Mouse (Mus musculus) heart, embryonic 16.5 days (tissue): Measurements from ENCODE around the gene C77080. TPM values are rescaled to one million over a fixed set of nuclear protein-coding genes. Genes with fewer than 3 reads are reported as not detected.

Experiments used
- ATAC-seq: fragments of 200-750 bp; cut with Nextera tagmentation; replicated peaks from 2 replicates; pipeline ENCODE4 v1.8.0; 2017; ENCODE audit warnings: moderate number of reproducible peaks; ENCODE audit not compliant: insufficient read depth, low FRiP score; ENCODE audit errors: extremely low read depth
- H3K27ac ChIP-seq: fragments of 300-500 bp; sonication (generic); 2 replicates; pipeline ENCODE4 v1.5.1; 2014; ENCODE audit warnings: mild to moderate bottlenecking, low read length, control low read depth, moderate library complexity
- H3K27me3 ChIP-seq: fragments of 300-500 bp; sonication (generic); 2 replicates; pipeline ENCODE4 v1.6.1; 2014; ENCODE audit warnings: low read length, mixed read lengths; ENCODE audit not compliant: control insufficient read depth, insufficient read depth
- H3K36me3 ChIP-seq: fragments of 300-500 bp; sonication (generic); 2 replicates; pipeline ENCODE4 v1.6.1; 2014; ENCODE audit not compliant: control insufficient read depth, insufficient read depth
- H3K4me1 ChIP-seq: fragments of 300-500 bp; sonication (generic); 2 replicates; pipeline ENCODE4 v1.6.1; 2014; ENCODE audit warnings: low read length, mixed read lengths; ENCODE audit not compliant: control insufficient read depth, insufficient read depth
- H3K4me2 ChIP-seq: fragments of 300-500 bp; sonication (generic); 2 replicates; pipeline ENCODE4 v1.6.1; 2014; ENCODE audit warnings: low read depth, mild to moderate bottlenecking, control low read depth, low read length
- H3K4me3 ChIP-seq: fragments of 300-500 bp; sonication (generic); 2 replicates; pipeline ENCODE4 v1.5.1; 2014; ENCODE audit warnings: mild to moderate bottlenecking, control low read depth, low read length
- H3K9ac ChIP-seq: fragments of 300-500 bp; sonication (generic); 2 replicates; pipeline ENCODE4 v1.6.1; 2014; ENCODE audit warnings: low read length, control low read depth
- H3K9me3 ChIP-seq: fragments of 300-500 bp; sonication (generic); replicated peaks from 2 replicates; pipeline ENCODE4 v1.6.1; 2016; ENCODE audit warnings: low read length; ENCODE audit not compliant: control insufficient read depth
- WGBS: fragments of 180-500 bp; shearing (Covaris S2); extraction: QIAGEN DNeasy Blood & Tissue Kit; methylation state at CpG from one replicate; pipeline ENCODE4 v1.1.7; 2014; 5-methylcytosine and 5-hydroxymethylcytosine counted together
- polyA plus RNA-seq: library from polyadenylated mRNA; unstranded; fragments of >200 nt; fragmentation: Nextera tagmentation; extraction: Ambion mirVana; gene quantifications from 2 replicates; pipeline ENCODE4 v1.2.1, GENCODE M21; 2015

Gene C77080
- polyA plus RNA-seq, 1 experiment from 2014 or later: 2.3 TPM

DNA sequence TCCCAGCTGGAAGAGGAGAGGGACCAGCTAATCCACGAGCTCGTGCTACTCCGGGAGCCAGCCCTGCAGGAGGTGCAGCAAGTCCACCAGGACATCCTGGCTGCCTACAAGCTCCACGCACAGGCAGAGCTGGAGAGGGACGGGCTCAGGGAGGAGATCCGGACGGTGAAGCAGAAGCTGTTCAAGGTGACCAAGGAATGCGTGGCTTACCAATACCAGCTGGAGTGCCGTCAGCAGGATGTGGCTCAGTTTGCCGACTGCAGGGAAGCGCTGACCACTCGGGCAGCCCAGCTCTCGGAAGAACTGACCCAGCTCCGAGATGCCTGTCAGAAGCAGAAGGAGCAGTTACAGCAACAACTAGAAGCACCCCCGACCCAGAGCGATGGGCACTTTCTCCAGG, 32.5 kb upstream of the C77080 start:
- peak overlapping the region; percentile 43 for H3K9ac ChIP-seq
- peak overlapping the region; percentile 42 for H3K4me2 ChIP-seq
- peak overlapping the region; percentile 8; the same call in 1 of the 2 replicates for H3K4me3 ChIP-seq
- WGBS: 18% methylated on average over 16 of the region's 16 CpGs
- no peak for ATAC-seq
- no peaks in the 10 kb centered on the region for H3K9me3 ChIP-seq
- no peaks in the 10 kb centered on the region for H3K27me3 ChIP-seq
- no peak overlapping the region for H3K27ac ChIP-seq
- no peaks in the 10 kb centered on the region for H3K36me3 ChIP-seq
- H3K4me1 ChIP-seq: peaks cover 12% of the 10 kb centered on the region

DNA sequence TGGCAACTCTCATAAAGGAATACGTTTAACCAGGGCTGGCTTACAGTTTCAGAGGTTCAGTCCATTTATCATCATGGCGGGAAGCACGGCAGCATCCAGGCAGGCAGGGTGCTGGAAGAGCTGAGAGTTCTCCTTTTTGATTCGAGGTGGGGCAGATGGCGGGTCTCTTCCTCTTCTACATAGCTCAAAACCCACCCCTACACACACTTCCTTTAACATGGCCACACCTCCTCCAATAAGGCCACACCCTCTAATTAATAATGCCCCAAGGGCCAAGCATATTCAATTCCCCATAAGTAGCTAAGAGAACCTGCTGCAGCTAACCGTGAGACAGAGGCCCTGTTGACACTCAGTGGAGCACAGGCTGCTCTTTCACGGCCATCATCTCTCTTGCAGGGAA, 31.6 kb upstream of the C77080 start:
- H3K4me3 ChIP-seq: no peak overlapping the region
- peaks cover 3% of the 10 kb centered on the region; the same call in 1 of the 2 replicates for H3K27me3 ChIP-seq
- 81% methylated on average over 7 of the region's 7 CpGs for WGBS
- H3K36me3 ChIP-seq: no peaks in the 10 kb centered on the region
- no peak overlapping the region for H3K27ac ChIP-seq
- no peak overlapping the region for H3K9ac ChIP-seq
- peaks cover 13% of the 10 kb centered on the region for H3K4me1 ChIP-seq
- H3K4me2 ChIP-seq: no peak overlapping the region
- ATAC-seq: no peak
- no peaks in the 10 kb centered on the region for H3K9me3 ChIP-seq

DNA sequence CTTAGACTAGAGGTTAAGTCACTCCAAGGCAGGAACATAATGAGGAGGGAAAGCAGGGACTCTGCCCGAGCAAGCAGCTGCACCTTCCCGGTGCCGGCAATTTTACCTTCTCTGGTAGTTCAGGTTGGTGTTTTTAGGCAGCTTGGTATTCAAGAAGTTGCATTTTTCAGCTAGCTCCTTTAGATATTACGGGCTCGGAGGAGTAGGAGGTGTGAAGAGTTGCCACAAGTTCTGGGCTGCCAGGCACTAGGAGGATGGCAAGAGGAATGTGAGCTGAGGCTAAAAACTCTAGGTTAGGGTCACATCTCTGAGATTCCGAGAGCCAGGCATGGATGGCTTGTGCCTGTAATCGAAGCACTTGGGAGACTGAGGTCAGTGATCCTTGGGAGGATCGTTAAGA, 28.5 kb upstream of the C77080 start:
- no peak overlapping the region for H3K4me3 ChIP-seq
- no peak overlapping the region for H3K9ac ChIP-seq
- H3K27me3 ChIP-seq: peaks cover 10% of the 10 kb centered on the region
- WGBS: 87% methylated on average over 8 of the region's 8 CpGs
- no peak for ATAC-seq
- H3K27ac ChIP-seq: no peak overlapping the region
- no peaks in the 10 kb centered on the region for H3K9me3 ChIP-seq
- peaks cover 15% of the 10 kb centered on the region for H3K4me1 ChIP-seq
- no peak overlapping the region for H3K4me2 ChIP-seq
- no peaks in the 10 kb centered on the region for H3K36me3 ChIP-seq

DNA sequence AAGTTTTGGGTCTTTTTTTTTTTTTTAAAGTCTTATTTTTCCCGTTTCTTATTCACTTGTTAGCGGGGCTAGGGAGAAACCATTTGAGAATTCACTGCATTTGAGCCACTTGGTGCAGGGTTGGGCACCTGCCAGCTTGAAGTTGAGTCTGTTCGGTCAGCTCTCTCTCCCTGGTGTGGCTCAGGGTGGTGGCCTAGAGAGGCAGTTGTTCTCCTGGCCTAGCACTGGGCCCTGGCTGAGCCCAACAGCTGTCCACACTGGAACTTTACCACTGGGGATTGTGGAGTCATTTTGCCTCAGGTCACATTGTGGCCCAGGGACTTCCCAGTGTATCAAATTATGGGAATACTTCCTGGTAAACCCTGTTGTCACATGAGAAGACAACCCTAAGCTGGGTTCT, 26.9 kb upstream of the C77080 start:
- Histone ChIP-seq H3K4me2 (peak overlapping the region; percentile 96), H3K27me3 (peaks cover 10% of the 10 kb centered on the region), H3K4me1 (peaks cover 13% of the 10 kb centered on the region), H3K9ac (peak overlapping the region; percentile 76), H3K4me3 (peak overlapping the region; percentile 67), H3K27ac (peak overlapping the region; percentile 59), H3K9me3 (no peaks in the 10 kb centered on the region), H3K36me3 (no peaks in the 10 kb centered on the region)
- 35% methylated on average over 3 of the region's 3 CpGs for WGBS
- ATAC-seq: no peak; the same call in 1 of the 2 replicates

DNA sequence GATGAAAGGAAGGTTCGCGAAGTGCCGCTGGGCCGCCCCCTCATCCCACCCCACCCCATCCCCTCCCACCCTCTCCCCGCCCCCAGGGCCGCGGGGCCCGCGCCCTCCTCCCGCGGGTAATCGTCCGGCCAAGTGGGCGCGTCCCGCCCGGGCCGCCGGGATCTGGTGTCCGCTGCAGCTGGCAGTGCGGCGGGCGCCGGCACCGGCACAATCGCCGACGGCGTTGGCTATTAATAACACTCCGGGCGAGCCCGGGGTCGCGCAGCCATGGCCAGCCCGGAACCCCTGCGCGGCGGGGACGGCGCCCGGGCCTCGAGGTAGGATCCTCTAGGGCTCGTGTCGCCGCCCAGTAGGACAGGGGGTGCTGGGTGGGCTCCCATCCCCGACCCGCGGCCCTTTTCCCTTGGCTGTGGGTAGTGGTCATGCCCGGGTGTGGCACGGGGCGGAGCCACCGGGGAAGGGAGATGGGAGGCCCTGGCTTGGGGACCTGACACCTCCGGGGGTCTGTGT, 26.3 kb upstream of the C77080 start, which contains the start of gene Sync:
Sync (plus strand) TSS at position 146 of the 510 bp plus-strand sequence.
- no peaks in the 10 kb centered on the region for H3K9me3 ChIP-seq
- H3K27me3 ChIP-seq: peaks cover 10% of the 10 kb centered on the region
- peak within 1 kb of the TSS; percentile 96 for H3K4me2 ChIP-seq
- peak within 1 kb of the TSS; percentile 67 for H3K4me3 ChIP-seq
- H3K9ac ChIP-seq: peak within 1 kb of the TSS; percentile 76
- H3K4me1 ChIP-seq: peaks cover 13% of the 10 kb centered on the region
- 1% methylated on average over 40 of the region's 53 CpGs for WGBS
- no peaks in the 10 kb centered on the region for H3K36me3 ChIP-seq
- peak within 1 kb of the TSS; percentile 59 for H3K27ac ChIP-seq
- ATAC-seq: peak; percentile 68

DNA sequence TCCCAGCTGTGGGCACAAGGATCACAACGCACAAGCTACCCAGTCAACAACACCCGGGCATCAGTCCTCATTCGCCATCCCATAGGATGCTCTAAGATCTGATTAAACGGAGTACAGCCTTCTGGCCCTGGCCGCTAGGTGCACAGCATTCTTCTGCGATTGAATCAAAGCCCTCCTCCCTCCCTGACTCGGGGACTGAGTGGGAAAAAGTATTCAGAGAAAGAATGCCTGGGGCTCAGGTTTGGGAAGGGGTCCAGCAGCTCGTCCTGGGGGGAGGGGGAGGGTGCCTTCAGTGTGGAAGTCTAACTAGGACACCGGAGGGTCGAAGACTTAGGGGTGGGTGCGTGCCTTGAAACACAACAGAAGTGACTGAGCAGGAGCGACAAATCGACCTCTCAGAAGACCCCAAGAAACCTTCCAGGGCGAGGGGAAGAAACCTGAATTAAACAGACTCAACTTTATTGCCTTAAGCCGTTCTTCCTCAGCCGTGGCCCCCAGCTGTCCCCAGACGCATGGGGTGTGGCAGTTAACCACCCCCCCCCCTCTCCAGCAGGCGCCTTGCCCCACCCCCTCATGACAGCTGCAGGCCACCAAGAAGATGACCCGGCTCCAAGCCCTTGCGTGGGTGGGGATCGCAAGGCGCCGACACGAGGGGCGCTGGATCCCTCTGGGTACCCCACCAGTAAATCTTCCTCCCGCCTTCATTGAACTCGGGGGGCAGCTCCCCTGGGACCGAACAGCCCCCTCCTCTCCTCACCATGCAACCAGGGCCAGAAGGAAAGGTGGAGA, 25.7 kb upstream of the C77080 start:
- peak; percentile 37; the same call in 1 of the 2 replicates for ATAC-seq
- H3K4me2 ChIP-seq: peak overlapping the region; percentile 96

DNA sequence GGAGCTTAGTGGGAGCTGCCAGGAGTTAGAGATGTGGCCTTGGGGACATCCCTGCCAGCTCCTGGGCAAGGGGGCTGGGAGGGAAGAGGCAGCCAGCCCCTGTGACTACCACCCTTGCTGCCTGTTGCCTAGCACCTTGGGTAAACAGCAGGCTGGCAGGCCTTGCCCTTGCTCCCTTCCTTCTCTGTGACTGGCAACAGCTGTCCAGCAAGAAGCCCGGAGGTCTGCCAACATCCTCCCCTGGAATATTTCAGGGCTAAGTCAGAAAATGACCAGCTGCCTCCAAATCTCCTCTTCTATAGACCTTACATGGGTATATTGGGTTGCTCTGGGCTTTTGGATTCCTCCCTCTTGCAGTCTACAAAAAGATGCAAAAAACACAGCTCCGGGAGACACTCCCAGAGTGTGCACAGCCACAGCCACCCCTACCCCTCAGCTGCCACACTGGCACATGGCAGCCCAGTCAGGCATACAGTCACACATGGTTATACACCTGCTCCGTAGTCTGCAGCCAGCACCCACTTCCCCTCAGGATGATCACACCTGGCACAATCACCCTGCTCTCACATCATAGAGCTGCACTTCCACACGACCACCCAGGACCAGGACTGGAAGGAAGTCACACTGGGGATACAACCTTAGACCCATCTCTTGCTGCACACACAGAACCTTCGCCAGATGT, 24.9 kb upstream of the C77080 start:
- Histone ChIP-seq H3K27me3 (peaks cover 10% of the 10 kb centered on the region), H3K4me3 (no peak overlapping the region), H3K9ac (no peak overlapping the region), H3K4me1 (peaks cover 13% of the 10 kb centered on the region), H3K36me3 (no peaks in the 10 kb centered on the region), H3K4me2 (peak overlapping the region; percentile 96; the same call in 1 of the 2 replicates), H3K27ac (no peak overlapping the region), H3K9me3 (no peaks in the 10 kb centered on the region)
- 0 out of 2 replicates have a peak, but pooled peaks have one; percentile 21 for ATAC-seq
- 54% methylated on average over 5 of the region's 5 CpGs for whole genome bisulfite sequencing

More for the DNA sequence above, 25.7 kb upstream of the C77080 start:
- peak overlapping the region; percentile 67 for H3K4me3 ChIP-seq
- no peak overlapping the region for H3K27ac ChIP-seq
- H3K36me3 ChIP-seq: no peaks in the 10 kb centered on the region
- H3K27me3 ChIP-seq: peaks cover 10% of the 10 kb centered on the region
- peak overlapping the region; percentile 76 for H3K9ac ChIP-seq
- WGBS: 3% methylated on average over 28 of the region's 28 CpGs
- H3K9me3 ChIP-seq: no peaks in the 10 kb centered on the region
- peaks cover 13% of the 10 kb centered on the region for H3K4me1 ChIP-seq

DNA sequence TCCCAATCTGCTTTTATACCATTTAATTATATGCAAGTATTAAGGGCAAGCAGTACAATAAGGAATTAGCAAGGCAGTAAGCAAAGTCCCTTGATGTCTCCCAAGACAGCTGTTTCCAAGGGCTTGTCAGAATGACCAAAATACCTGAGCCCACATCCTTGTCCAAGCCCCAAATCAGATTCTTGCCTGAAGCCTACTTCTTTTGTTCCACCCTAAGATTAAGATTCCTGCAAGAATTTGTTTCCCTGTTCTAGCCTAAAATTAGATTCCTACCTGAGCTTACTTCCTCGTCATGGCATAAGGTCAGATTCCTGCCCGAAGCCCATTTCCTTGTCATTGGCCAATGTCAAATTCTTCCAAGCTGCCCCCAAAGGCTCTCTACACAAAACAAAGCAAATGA, 23.5 kb upstream of the C77080 start:
- no peak for ATAC-seq
- no peaks in the 10 kb centered on the region for H3K36me3 ChIP-seq
- H3K9me3 ChIP-seq: no peaks in the 10 kb centered on the region
- H3K4me3 ChIP-seq: no peak overlapping the region
- peaks cover 10% of the 10 kb centered on the region for H3K27me3 ChIP-seq
- H3K4me2 ChIP-seq: no peak overlapping the region
- no peak overlapping the region for H3K27ac ChIP-seq
- peaks cover 13% of the 10 kb centered on the region for H3K4me1 ChIP-seq
- H3K9ac ChIP-seq: no peak overlapping the region
- 76% methylated on average over 2 of the region's 2 CpGs for WGBS

DNA sequence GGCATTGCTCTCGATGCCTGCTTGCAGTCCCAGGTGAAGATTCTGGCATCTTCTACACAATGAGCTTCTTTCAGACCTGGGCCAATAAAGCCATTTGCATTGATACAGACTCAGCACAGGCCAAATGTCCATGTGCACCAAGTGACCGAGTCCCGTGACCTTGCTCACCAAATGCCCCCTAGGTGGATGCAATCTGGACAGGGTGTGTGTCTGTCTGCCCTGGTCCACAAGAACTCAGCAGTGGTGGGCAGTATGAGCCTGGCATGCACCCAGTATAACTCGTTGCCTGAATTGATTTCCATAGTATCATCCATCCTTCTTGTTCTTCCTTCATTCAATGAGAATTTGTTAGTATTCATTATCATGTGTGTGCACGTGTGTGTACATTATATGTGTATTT, 22.0 kb upstream of the C77080 start:
- peaks cover 12% of the 10 kb centered on the region for H3K4me1 ChIP-seq
- H3K4me2 ChIP-seq: no peak overlapping the region
- H3K27ac ChIP-seq: no peak overlapping the region
- no peak overlapping the region for H3K9ac ChIP-seq
- no peaks in the 10 kb centered on the region for H3K9me3 ChIP-seq
- 84% methylated on average over 5 of the region's 5 CpGs for WGBS
- no peaks in the 10 kb centered on the region for H3K36me3 ChIP-seq
- ATAC-seq: no peak
- H3K27me3 ChIP-seq: peaks cover 6% of the 10 kb centered on the region
- H3K4me3 ChIP-seq: no peak overlapping the region
